Mouse (Mus musculus): Measurements from ENCODE around the gene Usp12.

- no peak for TF ChIP-seq POLR2AphosphoS5 (IDR thresholded peaks at IDR 0.05; ENCODE audit: borderline replicate concordance, low read depth, low read length)
- TF ChIP-seq ETS1 (IDR thresholded peaks at IDR 0.05; ENCODE audit: low read depth, low read length): no peak
- TF ChIP-seq ZMIZ1 (IDR thresholded peaks at IDR 0.05; ENCODE audit: low read depth, low read length): no peak
- no peak for TF ChIP-seq GABPA (IDR thresholded peaks at IDR 0.05; ENCODE audit: low read depth, low read length)
- TF ChIP-seq USF1 (IDR thresholded peaks at IDR 0.05; ENCODE audit: low read depth, low read length): no peak
- no peak for TF ChIP-seq CTCF (IDR thresholded peaks at IDR 0.05 in 2 of 3, conservative IDR thresholded peaks at IDR 0.05 in 1 of 3; ENCODE audit: control insufficient read depth in 1 of 3, insufficient read depth in 1 of 3, low read depth in 2 of 3, low read length in 3 of 3, poor library complexity in 1 of 3, severe bottlenecking in 1 of 3)
- no peak for TF ChIP-seq KAT2A (conservative IDR thresholded peaks at IDR 0.05; ENCODE audit: low read depth, low read length)
- TF ChIP-seq SIN3A (IDR thresholded peaks at IDR 0.05; ENCODE audit: low read length): no peak
- TF ChIP-seq POLR2A (IDR thresholded peaks at IDR 0.05; ENCODE audit: control insufficient read depth in 1 of 2, insufficient read depth in 1 of 2, low read depth in 1 of 2, low read length in 2 of 2, poor library complexity in 1 of 2): no peak
- TF ChIP-seq BHLHE40 (IDR thresholded peaks at IDR 0.05; ENCODE audit: borderline replicate concordance, low read depth, low read length): no peak
Measured at GRCm38 (mm10) chr5:146839760-146840159, 45.0 kb upstream of the Usp12 start.
